ENCODE assay signal across 24 mouse cellular contexts in genomic region chr4:54852991-54853925, GRCm38 (mm10).
A peak's percentile ranks its signal among the peaks of the same experiment; 100 is the strongest.
DNase-seq lines count a peak whose midpoint lies in the region; ATAC-seq lines count a peak whose summit lies in the region.
"Had no signal": no experiment of that assay in that cellular context is flagged by ENCODE, and none has a peak within 500 bp of the region (broad histone marks: within the 10 kb centered on the region; RNA-seq: fewer than 3 reads in every experiment).

No protein-coding gene starts in this region.

- H3K27me3 ChIP-seq in midbrain, embryonic 11.5 days (ENCODE audit: control insufficient read depth, insufficient read depth, low read length), result no peaks in the 10 kb centered on the region
- no peaks in the 10 kb centered on the region for H3K27me3 ChIP-seq in midbrain, embryonic 16.5 days (ENCODE audit: control insufficient read depth, insufficient read depth, low read depth, low read length)
- H3K27me3 ChIP-seq in hindbrain, embryonic 13.5 days, result no peaks in the 10 kb centered on the region
- H3K27me3 ChIP-seq: embryonic facial prominence, embryonic 15.5 days; heart, embryonic 15.5 days; intestine, embryonic 15.5 days; neural tube, embryonic 13.5 days had no signal

- no peak overlapping the region for H3K9ac ChIP-seq in midbrain, embryonic 11.5 days (ENCODE audit: low read length)
- no peak overlapping the region for H3K9ac ChIP-seq in midbrain, embryonic 16.5 days (ENCODE audit: low read depth, low read length)
- H3K9ac ChIP-seq in hindbrain, embryonic 13.5 days, result no peak overlapping the region
- H3K9ac ChIP-seq: embryonic facial prominence, embryonic 15.5 days; heart, embryonic 15.5 days; intestine, embryonic 15.5 days; liver, postnatal 0 days; neural tube, embryonic 13.5 days had no signal

- WGBS in midbrain, embryonic 11.5 days, result 87% methylated on average over 7 of the region's 7 CpGs
- WGBS in midbrain, embryonic 16.5 days, result 89% methylated on average over 7 of the region's 7 CpGs
- 94% methylated on average over 7 of the region's 7 CpGs for WGBS in hindbrain, embryonic 13.5 days

- no peak overlapping the region for H3K4me2 ChIP-seq in midbrain, embryonic 11.5 days
- no peak overlapping the region for H3K4me2 ChIP-seq in midbrain, embryonic 16.5 days (ENCODE audit: low read length)
- no peak overlapping the region for H3K4me2 ChIP-seq in hindbrain, embryonic 13.5 days
- H3K4me2 ChIP-seq: embryonic facial prominence, embryonic 15.5 days; heart, embryonic 15.5 days; intestine, embryonic 15.5 days; neural tube, embryonic 13.5 days had no signal

- H3K4me3 ChIP-seq in midbrain, embryonic 11.5 days (ENCODE audit: low read depth, low read length), result no peak overlapping the region
- H3K4me3 ChIP-seq in midbrain, embryonic 16.5 days (ENCODE audit: low read depth, low read length), result no peak overlapping the region
- H3K4me3 ChIP-seq in hindbrain, embryonic 13.5 days, result no peak overlapping the region
- H3K4me3 ChIP-seq: embryonic facial prominence, embryonic 15.5 days; forebrain, embryonic 10.5 days; heart, embryonic 15.5 days; intestine, embryonic 15.5 days; layer of hippocampus, adult 2 months; neural tube, embryonic 13.5 days had no signal

- no peak overlapping the region for H3K27ac ChIP-seq in midbrain, embryonic 11.5 days (ENCODE audit: low read depth, low read length)
- H3K27ac ChIP-seq in midbrain, embryonic 16.5 days (ENCODE audit: low read length), result no peak overlapping the region
- H3K27ac ChIP-seq in hindbrain, embryonic 13.5 days, result no peak overlapping the region
- H3K27ac ChIP-seq: embryonic facial prominence, embryonic 15.5 days; forebrain, embryonic 10.5 days; heart, embryonic 15.5 days; intestine, embryonic 15.5 days; layer of hippocampus, adult 2 months; neural tube, embryonic 13.5 days had no signal

- H3K9me3 ChIP-seq in midbrain, embryonic 11.5 days (ENCODE audit: control insufficient read depth, low read length), result no peaks in the 10 kb centered on the region
- H3K9me3 ChIP-seq in midbrain, embryonic 16.5 days (replicated peaks; ENCODE audit: control insufficient read depth, low read length, poor library complexity, severe bottlenecking), result no peaks in the 10 kb centered on the region
- H3K9me3 ChIP-seq in hindbrain, embryonic 13.5 days, result no peaks in the 10 kb centered on the region
- H3K9me3 ChIP-seq: embryonic facial prominence, embryonic 15.5 days; forebrain, embryonic 10.5 days; heart, embryonic 15.5 days; intestine, embryonic 15.5 days; neural tube, embryonic 13.5 days had no signal

- H3K4me1 ChIP-seq in midbrain, embryonic 11.5 days (ENCODE audit: control insufficient read depth, insufficient read depth, low read length), result no peaks in the 10 kb centered on the region
- no peaks in the 10 kb centered on the region for H3K4me1 ChIP-seq in midbrain, embryonic 16.5 days (ENCODE audit: control insufficient read depth, insufficient read depth, low read length)
- H3K4me1 ChIP-seq in hindbrain, embryonic 13.5 days (replicated peaks), result no peaks in the 10 kb centered on the region
- H3K4me1 ChIP-seq: embryonic facial prominence, embryonic 15.5 days; forebrain, embryonic 10.5 days; heart, embryonic 15.5 days; intestine, embryonic 15.5 days; neural tube, embryonic 13.5 days had no signal

- H3K36me3 ChIP-seq in midbrain, embryonic 11.5 days (ENCODE audit: control insufficient read depth, insufficient read depth, low read length), result no peaks in the 10 kb centered on the region
- no peaks in the 10 kb centered on the region for H3K36me3 ChIP-seq in midbrain, embryonic 16.5 days (ENCODE audit: control insufficient read depth, insufficient read depth, low read length)
- no peaks in the 10 kb centered on the region for H3K36me3 ChIP-seq in hindbrain, embryonic 13.5 days
- H3K36me3 ChIP-seq: embryonic facial prominence, embryonic 15.5 days; forebrain, embryonic 10.5 days; heart, embryonic 15.5 days; intestine, embryonic 15.5 days; neural tube, embryonic 13.5 days had no signal

- ATAC-seq in midbrain, embryonic 11.5 days (ENCODE audit: low FRiP score), result no peak
- ATAC-seq in midbrain, embryonic 16.5 days, result no peak
- no peak for ATAC-seq in hindbrain, embryonic 13.5 days (ENCODE audit: low FRiP score)
- ATAC-seq: activated CD4-positive, CD25-positive, alpha-beta regulatory T cell, adult 4 months; forebrain, embryonic 16.5 days; hindbrain, embryonic 16.5 days; intestine, embryonic 15.5 days; liver, postnatal 0 days; lung, postnatal 0 days had no signal

- DNase-seq in midbrain, embryonic 11.5 days (ENCODE audit: low spot score, missing footprints), result peak; percentile 67
- peak; percentile 67 for DNase-seq in fibroblast of lung, adult 2 months (ENCODE audit: low read depth)
- peak; percentile 35 for DNase-seq in thymus, postnatal 0 days (ENCODE audit: low spot score)
- no peak for DNase-seq in c-Kit-positive CD71-positive TER-119-positive erythroid progenitor cells, embryonic 14.5 days (ENCODE audit: low spot score)
- no peak for DNase-seq in layer of hippocampus, adult 11-12 months (ENCODE audit: low spot score)
- DNase-seq: adrenal gland, postnatal 10 days; cerebellum, adult 9-10 months; gastrocnemius, postnatal 10 days; kidney, adult 9 months; kidney, postnatal 14 days; liver, postnatal 0 days; midbrain, embryonic 14.5 days had no signal

Comparison
In these comparisons a context has a peak if more than half of its experiments do, and no peak if none do; other contexts are left out.
1. DNase-seq: peak in midbrain, embryonic 11.5 days (single experiment), fibroblast of lung, adult 2 months (single experiment) and thymus, postnatal 0 days (single experiment); none in c-Kit-positive CD71-positive TER-119-positive erythroid progenitor cells, embryonic 14.5 days (single experiment) and layer of hippocampus, adult 11-12 months (single experiment).